Mouse (Mus musculus): ENCODE data around the gene Cela3b. TPM values are rescaled to one million over a fixed set of nuclear protein-coding genes. Genes with fewer than 3 reads are reported as not detected.

The Cela3b gene
- polyA plus RNA-seq, 1 experiment from 2014 or later, result not detected

GRCm38 (mm10) chr4:137470701-137471317, 40.5 kb upstream of the Cela3b start:
- peaks cover 67% of the 10 kb centered on the region for H3K4me1 ChIP-seq
- peaks cover 28% of the 10 kb centered on the region; the same call in 1 of the 2 replicates for H3K27me3 ChIP-seq (ENCODE audit: low read depth, poor library complexity, severe bottlenecking)
- H3K4me3 ChIP-seq, result peak overlapping the region; percentile 79
- DNase-seq (ENCODE audit: low spot score), result no peak
- H3K9me3 ChIP-seq (replicated peaks), result no peaks in the 10 kb centered on the region
- H3K27ac ChIP-seq (replicated peaks), result peak overlapping the region; percentile 92; the same call in 1 of the 2 replicates
- H3K36me3 ChIP-seq, result peaks cover 6% of the 10 kb centered on the region; the same call in 1 of the 2 replicates
- 71% methylated on average over 9 of the region's 9 CpGs for WGBS

DNA sequence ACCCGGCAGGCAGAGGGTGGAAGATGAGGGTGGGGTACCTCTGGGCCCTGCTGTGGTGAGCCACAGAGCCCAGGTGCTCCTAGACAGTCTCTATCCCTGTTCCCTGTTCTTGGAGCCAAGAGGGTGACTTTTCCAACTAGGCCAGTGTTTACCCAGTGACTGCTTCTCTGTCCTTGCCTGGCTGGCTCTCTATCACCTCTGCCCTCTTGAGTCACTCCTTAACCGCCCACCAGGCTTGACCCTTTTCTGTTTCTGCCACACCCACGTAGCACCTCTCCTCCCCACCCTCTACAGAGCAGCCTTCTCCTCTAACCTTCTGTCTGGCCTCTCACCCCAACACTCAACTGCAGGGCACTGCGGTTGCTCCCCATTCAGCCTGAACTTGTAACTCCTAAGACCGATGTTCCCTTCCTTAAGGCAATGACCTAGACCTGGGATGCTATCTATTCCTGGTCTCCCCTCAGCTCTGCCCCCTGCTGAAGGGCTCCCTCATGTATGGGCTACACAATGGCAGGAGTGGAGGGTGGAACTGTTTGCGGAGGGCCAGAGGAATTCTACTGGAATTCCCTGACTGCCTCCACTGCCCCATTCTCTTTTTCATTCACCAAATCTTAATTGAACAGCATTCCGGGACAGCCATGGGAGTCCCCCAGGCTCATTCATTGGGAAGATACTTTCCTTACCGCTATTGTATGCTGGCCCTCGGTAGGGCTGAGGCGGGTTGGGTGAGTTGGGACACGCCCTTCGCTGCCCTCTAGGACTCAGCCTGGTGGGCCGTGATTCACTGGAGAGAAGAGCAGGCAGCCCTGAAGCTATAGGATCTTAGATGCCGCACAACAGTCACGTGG, 39.7 kb upstream of the Cela3b start:
- peaks cover 23% of the 10 kb centered on the region; the same call in 1 of the 2 replicates for H3K27me3 ChIP-seq (ENCODE audit: low read depth, poor library complexity, severe bottlenecking)
- H3K9me3 ChIP-seq (replicated peaks), result no peaks in the 10 kb centered on the region
- H3K4me1 ChIP-seq, result peaks cover 64% of the 10 kb centered on the region
- peaks cover 6% of the 10 kb centered on the region; the same call in 1 of the 2 replicates for H3K36me3 ChIP-seq
- peak overlapping the region; percentile 92; the same call in 1 of the 2 replicates for H3K27ac ChIP-seq (replicated peaks)
- WGBS, result 38% methylated on average over 15 of the region's 15 CpGs
- H3K4me3 ChIP-seq, result peak overlapping the region; percentile 79
- DNase-seq (ENCODE audit: low spot score), result no peak

GRCm38 (mm10) chr4:137469081-137469844, 38.9 kb upstream of the Cela3b start:
- peak overlapping the region; percentile 92 for H3K27ac ChIP-seq (replicated peaks)
- H3K27me3 ChIP-seq (ENCODE audit: low read depth, poor library complexity, severe bottlenecking), result peaks cover 23% of the 10 kb centered on the region; the same call in 1 of the 2 replicates
- 4% methylated on average over 20 of the region's 20 CpGs for WGBS
- DNase-seq (ENCODE audit: low spot score), result no peak
- peak overlapping the region; percentile 79 for H3K4me3 ChIP-seq
- no peaks in the 10 kb centered on the region for H3K9me3 ChIP-seq (replicated peaks)
- H3K4me1 ChIP-seq, result peaks cover 68% of the 10 kb centered on the region
- H3K36me3 ChIP-seq, result peaks cover 6% of the 10 kb centered on the region; the same call in 1 of the 2 replicates

GRCm38 (mm10) chr4:137468260-137469080, 38.1 kb upstream of the Cela3b start, which contains the start of gene Hspg2:
Hspg2 (plus strand) TSS chr4:137468769.
- H3K27me3 ChIP-seq (ENCODE audit: low read depth, poor library complexity, severe bottlenecking), result peaks cover 23% of the 10 kb centered on the region; the same call in 1 of the 2 replicates
- no peaks in the 10 kb centered on the region for H3K36me3 ChIP-seq
- WGBS, result 1% methylated on average over 61 of the region's 72 CpGs
- DNase-seq (ENCODE audit: low spot score), result peak; percentile 99
- no peaks in the 10 kb centered on the region for H3K9me3 ChIP-seq (replicated peaks)
- H3K4me3 ChIP-seq, result peak within 1 kb of the TSS; percentile 79
- peaks cover 60% of the 10 kb centered on the region for H3K4me1 ChIP-seq
- H3K27ac ChIP-seq (replicated peaks), result peak within 1 kb of the TSS; percentile 92

DNA sequence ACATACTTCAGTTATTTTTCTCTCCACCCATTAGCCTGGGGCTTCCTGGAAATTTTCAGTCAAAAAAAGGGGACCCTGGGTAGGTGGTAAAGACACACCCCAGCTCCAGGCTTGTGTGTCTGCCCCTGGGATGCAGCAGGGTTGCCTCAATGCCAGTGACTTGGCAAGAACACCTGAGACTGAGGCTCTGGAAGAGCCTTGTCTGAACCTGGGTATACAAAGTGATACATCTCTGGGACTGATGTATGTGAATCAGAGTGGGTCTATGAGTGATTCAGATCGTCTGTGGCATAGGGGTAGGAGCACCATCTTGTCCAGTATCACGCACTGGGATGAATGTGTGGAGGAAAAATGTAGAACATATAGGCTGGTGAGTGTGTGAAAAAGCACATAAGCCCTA, 37.2 kb upstream of the Cela3b start:
- Histone ChIP-seq H3K4me3 (no peak overlapping the region), H3K9me3 (replicated peaks) (no peaks in the 10 kb centered on the region), H3K4me1 (peaks cover 52% of the 10 kb centered on the region), H3K27me3 (ENCODE audit: low read depth, poor library complexity, severe bottlenecking) (peaks cover 23% of the 10 kb centered on the region; the same call in 1 of the 2 replicates), H3K36me3 (no peaks in the 10 kb centered on the region), H3K27ac (replicated peaks) (peak overlapping the region; percentile 92)
- DNase-seq (ENCODE audit: low spot score), result no peak
- WGBS, result 89% methylated on average over 2 of the region's 2 CpGs

- DNase-seq (ENCODE audit: low spot score), result no peak
- peaks cover 56% of the 10 kb centered on the region for H3K4me1 ChIP-seq
- no peaks in the 10 kb centered on the region for H3K9me3 ChIP-seq (replicated peaks)
- H3K36me3 ChIP-seq, result no peaks in the 10 kb centered on the region
- WGBS, result 87% methylated on average over 4 of the region's 4 CpGs
- H3K4me3 ChIP-seq, result no peak overlapping the region
- peaks cover 23% of the 10 kb centered on the region; the same call in 1 of the 2 replicates for H3K27me3 ChIP-seq (ENCODE audit: low read depth, poor library complexity, severe bottlenecking)
- H3K27ac ChIP-seq (replicated peaks), result peak overlapping the region; percentile 69
These were observed 36.7 kb upstream of the Cela3b start for GRCm38 (mm10) chr4:137466991-137467390.

DNA sequence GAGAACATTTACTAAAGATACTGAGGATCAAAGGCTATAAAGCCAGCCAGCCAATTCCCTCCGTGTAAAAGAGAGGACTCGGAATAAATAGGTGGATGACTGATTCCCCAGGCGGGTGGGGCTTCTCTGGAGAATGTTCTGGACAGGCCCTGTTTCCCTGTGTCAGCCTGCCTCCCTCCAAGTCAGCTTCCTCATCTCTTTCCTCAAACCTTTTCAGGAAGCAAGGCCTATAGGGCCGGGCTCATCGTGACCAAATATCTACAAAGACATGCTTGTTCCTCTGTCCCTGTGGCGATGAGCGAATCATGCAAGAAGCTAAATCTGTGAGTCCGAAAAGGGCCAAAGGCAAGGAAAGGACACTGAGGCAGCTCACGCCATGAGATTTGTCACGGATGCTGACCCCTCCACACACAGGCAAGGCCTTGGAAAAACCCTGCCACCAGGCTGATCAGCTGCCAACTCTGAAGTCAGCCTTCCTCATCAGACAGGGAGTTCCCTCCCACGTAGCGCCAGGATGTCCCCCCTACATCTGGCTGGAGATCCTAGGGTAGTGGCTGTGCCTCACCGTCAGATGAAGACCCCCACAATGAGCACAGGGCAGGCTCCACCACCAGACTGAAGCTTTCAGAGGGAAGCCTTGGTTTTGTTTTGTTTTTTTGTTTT, 34.9 kb upstream of the Cela3b start:
- WGBS, result 81% methylated on average over 13 of the region's 13 CpGs
- Histone ChIP-seq H3K27me3 (ENCODE audit: low read depth, poor library complexity, severe bottlenecking) (peaks cover 19% of the 10 kb centered on the region; the same call in 1 of the 2 replicates), H3K36me3 (no peaks in the 10 kb centered on the region), H3K9me3 (replicated peaks) (no peaks in the 10 kb centered on the region), H3K4me3 (no peak overlapping the region), H3K27ac (replicated peaks) (0 out of 2 replicates have a peak overlapping the region, but pooled peaks have one; percentile 33), H3K4me1 (peaks cover 53% of the 10 kb centered on the region)
- no peak for DNase-seq (ENCODE audit: low spot score)

- no peak for DNase-seq (ENCODE audit: low spot score)
- 89% methylated on average over 16 of the region's 16 CpGs for WGBS
These were observed 31.8 kb upstream of the Cela3b start for GRCm38 (mm10) chr4:137461981-137462690.

DNA sequence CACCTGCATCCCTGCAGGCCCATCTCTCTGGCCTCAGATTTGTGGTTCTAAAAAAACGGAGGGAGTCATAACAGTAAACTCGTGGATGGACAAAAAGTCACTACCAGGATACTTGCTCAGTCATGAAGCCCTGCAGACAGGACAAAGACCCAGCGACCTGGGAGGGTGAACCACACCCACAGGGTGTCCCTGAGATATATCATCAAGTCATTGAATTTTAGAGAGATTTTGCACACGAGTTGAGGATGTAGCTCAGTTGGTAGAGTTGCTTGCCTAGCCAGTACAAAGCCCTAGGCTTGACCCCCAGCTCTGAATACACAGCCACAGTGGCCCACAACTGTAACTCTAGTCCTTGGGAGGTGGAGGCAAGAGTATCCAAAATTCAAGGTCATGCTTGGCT, 30.9 kb upstream of the Cela3b start:
- DNase-seq (ENCODE audit: low spot score), result no peak
- Histone ChIP-seq H3K4me1 (peaks cover 31% of the 10 kb centered on the region), H3K36me3 (no peaks in the 10 kb centered on the region), H3K9me3 (replicated peaks) (no peaks in the 10 kb centered on the region), H3K27ac (replicated peaks) (peak overlapping the region; percentile 71), H3K4me3 (no peak overlapping the region), H3K27me3 (ENCODE audit: low read depth, poor library complexity, severe bottlenecking) (no peaks in the 10 kb centered on the region)
- WGBS, result 80% methylated on average over 4 of the region's 4 CpGs

More at GRCm38 (mm10) chr4:137461981-137462690, 31.8 kb upstream of the Cela3b start:
- 0 out of 2 replicates have a peak, but pooled peaks cover 4% of the 10 kb centered on the region for H3K27me3 ChIP-seq (ENCODE audit: low read depth, poor library complexity, severe bottlenecking)
- no peak overlapping the region for H3K4me3 ChIP-seq
- peaks cover 31% of the 10 kb centered on the region for H3K4me1 ChIP-seq
- H3K9me3 ChIP-seq (replicated peaks), result no peaks in the 10 kb centered on the region
- no peak overlapping the region; the same call in 1 of the 2 replicates for H3K27ac ChIP-seq (replicated peaks)
- H3K36me3 ChIP-seq, result no peaks in the 10 kb centered on the region

GRCm38 (mm10) chr4:137460676-137461075, 30.3 kb upstream of the Cela3b start:
- no peaks in the 10 kb centered on the region for H3K36me3 ChIP-seq
- no peak overlapping the region for H3K4me3 ChIP-seq
- no peaks in the 10 kb centered on the region for H3K27me3 ChIP-seq (ENCODE audit: low read depth, poor library complexity, severe bottlenecking)
- 66% methylated on average over 14 of the region's 14 CpGs for WGBS
- DNase-seq (ENCODE audit: low spot score), result no peak
- H3K27ac ChIP-seq (replicated peaks), result peak overlapping the region; percentile 71
- H3K4me1 ChIP-seq, result peaks cover 31% of the 10 kb centered on the region
- no peaks in the 10 kb centered on the region for H3K9me3 ChIP-seq (replicated peaks)

DNA sequence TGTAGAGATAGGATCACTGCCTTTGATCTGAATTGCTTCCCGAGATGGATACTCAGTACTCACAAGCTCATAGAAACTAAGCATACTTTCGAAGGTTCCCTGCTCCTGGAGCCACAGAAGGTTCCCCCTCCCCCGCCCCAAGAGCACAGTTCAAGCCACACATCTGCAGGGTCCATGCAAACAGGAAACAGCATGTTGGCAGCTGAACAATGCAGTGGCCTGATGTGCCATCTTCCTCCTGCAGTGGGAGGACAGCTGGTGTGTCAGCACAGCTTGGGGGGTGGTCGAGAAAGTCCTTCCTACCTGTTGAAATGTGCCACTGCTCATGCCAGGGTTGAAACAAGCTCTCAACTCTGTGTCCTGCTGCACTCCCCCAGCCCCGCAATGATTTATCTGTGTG, 28.5 kb upstream of the Cela3b start:
- Histone ChIP-seq H3K36me3 (no peaks in the 10 kb centered on the region), H3K27ac (replicated peaks) (no peak overlapping the region), H3K27me3 (ENCODE audit: low read depth, poor library complexity, severe bottlenecking) (no peaks in the 10 kb centered on the region), H3K9me3 (replicated peaks) (no peaks in the 10 kb centered on the region), H3K4me1 (peaks cover 25% of the 10 kb centered on the region), H3K4me3 (no peak overlapping the region)
- WGBS, result 76% methylated on average over 5 of the region's 5 CpGs
- DNase-seq (ENCODE audit: low spot score), result no peak
